Comparison of ENCODE assay signal across 9 mouse cellular contexts in the genomic region with DNA sequence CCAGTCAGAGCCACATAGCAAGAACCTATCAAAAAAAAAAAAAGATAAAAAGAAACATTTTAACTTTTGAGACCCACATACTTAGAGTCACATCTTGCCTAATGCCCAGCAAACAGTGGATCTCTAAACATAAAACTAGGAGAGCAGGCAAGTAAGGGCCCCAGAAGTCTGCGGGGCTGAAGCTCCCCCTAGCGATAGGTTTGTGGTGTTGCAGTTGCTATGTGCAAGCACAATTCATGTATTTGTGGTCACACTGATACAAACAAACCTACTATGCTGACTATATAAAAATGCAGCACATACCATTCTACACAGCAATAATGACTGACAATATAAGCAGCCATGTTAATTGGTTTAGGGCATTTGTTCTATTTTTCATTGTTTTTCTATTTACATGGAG. TPM values are rescaled to one million over a fixed set of nuclear protein-coding genes. Genes with fewer than 3 reads are reported as not detected.
DNase-seq lines count a peak whose midpoint lies in the region; ATAC-seq lines count a peak whose summit lies in the region.
"Had no signal": no experiment of that assay in that cellular context is flagged by ENCODE, and none has a peak within 500 bp of the region (broad histone marks: within the 10 kb centered on the region; RNA-seq: fewer than 3 reads in every experiment).

No protein-coding gene starts in this region.

- 25% methylated on average over 2 of the region's 2 CpGs for WGBS in hindbrain, embryonic 10.5 days
- 24% methylated on average over 2 of the region's 2 CpGs for WGBS in hindbrain, embryonic 16.5 days

- H3K4me1 ChIP-seq in hindbrain, embryonic 10.5 days (replicated peaks): no peaks in the 10 kb centered on the region
- H3K4me1 ChIP-seq in hindbrain, embryonic 16.5 days (ENCODE audit: control insufficient read depth, insufficient read depth, low read depth, low read length): no peaks in the 10 kb centered on the region

- H3K9ac ChIP-seq in hindbrain, embryonic 16.5 days (ENCODE audit: low read depth, low read length): no peak overlapping the region

- ATAC-seq in hindbrain, embryonic 16.5 days: no peak
- peak; percentile 69 for ATAC-seq in CD4-positive, CD25-positive, alpha-beta regulatory T cell, adult 4 months

- H3K4me2 ChIP-seq in hindbrain, embryonic 16.5 days (ENCODE audit: low read length): no peak overlapping the region

- no peaks in the 10 kb centered on the region for H3K27me3 ChIP-seq in hindbrain, embryonic 10.5 days (ENCODE audit: insufficient read depth, poor library complexity, severe bottlenecking)
- no peaks in the 10 kb centered on the region for H3K27me3 ChIP-seq in hindbrain, embryonic 16.5 days (replicated peaks; ENCODE audit: control insufficient read depth, insufficient read depth, low read length)

- no peaks in the 10 kb centered on the region for H3K9me3 ChIP-seq in hindbrain, embryonic 10.5 days
- H3K9me3 ChIP-seq in hindbrain, embryonic 16.5 days (ENCODE audit: control insufficient read depth, low read length): no peaks in the 10 kb centered on the region

- peaks cover 93% of the 10 kb centered on the region for H3K36me3 ChIP-seq in hindbrain, embryonic 10.5 days
- H3K36me3 ChIP-seq in hindbrain, embryonic 16.5 days (ENCODE audit: control insufficient read depth, insufficient read depth, low read length): peaks cover 26% of the 10 kb centered on the region

- DNase-seq in hindbrain, embryonic 10.5 days (ENCODE audit: low spot score): peak; percentile 25
- peak; percentile 49 for DNase-seq in embryo, embryonic 10 days (ENCODE audit: low spot score)
- DNase-seq in lung, postnatal 25 days (ENCODE audit: low spot score): peak; percentile 30
- no peak for DNase-seq in left cerebral cortex, adult 8-10 months (ENCODE audit: low spot score in 2 of 2)
- DNase-seq in layer of hippocampus, postnatal 25 days (ENCODE audit: extremely low spot score in 1 of 2, low spot score in 1 of 2): no peak
- no peak for DNase-seq in kidney, postnatal 25 days

- H3K27ac ChIP-seq in hindbrain, embryonic 10.5 days: no peak overlapping the region
- no peak overlapping the region for H3K27ac ChIP-seq in hindbrain, embryonic 16.5 days (ENCODE audit: low read depth, low read length)

- H3K4me3 ChIP-seq in hindbrain, embryonic 10.5 days: no peak overlapping the region
- H3K4me3 ChIP-seq in hindbrain, embryonic 16.5 days (ENCODE audit: low read length): no peak overlapping the region

RNA-seq across cellular contexts. Expression of gene Kat7, which starts 11.9 kb away (rescaled TPM):
- polyA plus RNA-seq in hindbrain, embryonic 10.5 days (2016; fragmentation: Nextera tagmentation; extraction: Ambion mirVana): 79.0 and 84.9 TPM in 2 replicates
- 61.5 and 67.2 TPM in 2 replicates for polyA plus RNA-seq in hindbrain, embryonic 16.5 days (2015; fragmentation: Nextera tagmentation; extraction: Ambion mirVana)
- polyA plus RNA-seq in CD4-positive, CD25-positive, alpha-beta regulatory T cell, adult 4 months (2017; shearing (Covaris generic)): 10 to 100 TPM; 44.9 to 65.7 TPM
- total RNA-seq in left cerebral cortex, adult 8-10 months (2022): 100 to 1,000 TPM in 1 of 4 experiments, 10 to 100 TPM in 3; 72.6 to 100 (median 82.6) TPM
- total RNA-seq in layer of hippocampus, postnatal 25 days (2021): 10 to 100 TPM; 74.8 to 75.5 TPM

RNA-seq across cellular contexts. Expression of gene Tac4, which starts 36.8 kb away (rescaled TPM):
- 0.12 TPM in 1 of 2 replicates, not detected in the other for polyA plus RNA-seq in hindbrain, embryonic 10.5 days (2016; fragmentation: Nextera tagmentation; extraction: Ambion mirVana)
- polyA plus RNA-seq in hindbrain, embryonic 16.5 days (2015; fragmentation: Nextera tagmentation; extraction: Ambion mirVana): not detected in 2 replicates
- polyA plus RNA-seq in CD4-positive, CD25-positive, alpha-beta regulatory T cell, adult 4 months (2017; shearing (Covaris generic)): not detected
- not detected for total RNA-seq in left cerebral cortex, adult 8-10 months (2022)
- not detected for total RNA-seq in layer of hippocampus, postnatal 25 days (2021)
- polyA plus RNA-seq: lung, embryonic 16.5 days had no signal

RNA-seq across cellular contexts. Expression of gene Fam117a, which starts 38.7 kb away (rescaled TPM):
- polyA plus RNA-seq in hindbrain, embryonic 10.5 days (2016; fragmentation: Nextera tagmentation; extraction: Ambion mirVana): 10.8 and 11.0 TPM in 2 replicates
- polyA plus RNA-seq in hindbrain, embryonic 16.5 days (2015; fragmentation: Nextera tagmentation; extraction: Ambion mirVana): 3.0 and 3.1 TPM in 2 replicates
- 10 to 100 TPM; 21.1 to 26.9 TPM for polyA plus RNA-seq in CD4-positive, CD25-positive, alpha-beta regulatory T cell, adult 4 months (2017; shearing (Covaris generic))
- total RNA-seq in left cerebral cortex, adult 8-10 months (2022): 1 to 10 TPM; 5.6 to 9.0 (median 6.2) TPM
- total RNA-seq in layer of hippocampus, postnatal 25 days (2021): 1 to 10 TPM; 3.2 to 7.2 TPM

Comparison
In these comparisons a context has a peak if more than half of its experiments do, and no peak if none do; other contexts are left out.
1. DNase-seq: peak in hindbrain, embryonic 10.5 days (single experiment), embryo, embryonic 10 days (single experiment) and lung, postnatal 25 days (single experiment); none in left cerebral cortex, adult 8-10 months (0 of 2), layer of hippocampus, postnatal 25 days (0 of 2) and kidney, postnatal 25 days (0 of 2).